Mouse (Mus musculus): Measurements from ENCODE around the gene Ankrd13b.

The Ankrd13b gene

GRCm38 (mm10) chr11:77461856-77462255, 27.6 kb downstream of the Ankrd13b start:
- DNase-seq (ENCODE audit: low spot score), result no peak

- DNase-seq (ENCODE audit: low spot score), result no peak
Observed at GRCm38 (mm10) chr11:77456866-77457265, 32.6 kb downstream of the Ankrd13b start.

GRCm38 (mm10) chr11:77455770-77456510, 33.5 kb downstream of the Ankrd13b start:
- no peak for DNase-seq (ENCODE audit: low spot score)

GRCm38 (mm10) chr11:77453388-77453787, 36.1 kb downstream of the Ankrd13b start:
- DNase-seq (ENCODE audit: low spot score), result no peak

GRCm38 (mm10) chr11:77451670-77452069, 37.8 kb downstream of the Ankrd13b start:
- DNase-seq (ENCODE audit: low spot score), result no peak

GRCm38 (mm10) chr11:77449224-77449623, 40.3 kb downstream of the Ankrd13b start:
- no peak for DNase-seq (ENCODE audit: low spot score)

GRCm38 (mm10) chr11:77446628-77447041, 42.8 kb downstream of the Ankrd13b start:
- DNase-seq (ENCODE audit: low spot score), result peak; percentile 31

- DNase-seq (ENCODE audit: low spot score), result no peak
Observed at GRCm38 (mm10) chr11:77444939-77445338, 44.5 kb downstream of the Ankrd13b start.

GRCm38 (mm10) chr11:77442186-77443170, 47.0 kb downstream of the Ankrd13b start:
- DNase-seq (ENCODE audit: low spot score), result no peak

GRCm38 (mm10) chr11:77441020-77441419, 48.5 kb downstream of the Ankrd13b start:
- no peak for DNase-seq (ENCODE audit: low spot score)

GRCm38 (mm10) chr11:77440081-77440480, 49.4 kb downstream of the Ankrd13b start:
- no peak for DNase-seq (ENCODE audit: low spot score)

- DNase-seq (ENCODE audit: low spot score), result no peak
Observed at GRCm38 (mm10) chr11:77437026-77437425, 52.5 kb downstream of the Ankrd13b start.

GRCm38 (mm10) chr11:77428446-77428845, 61.0 kb downstream of the Ankrd13b start:
- DNase-seq (ENCODE audit: low spot score), result no peak

GRCm38 (mm10) chr11:77423175-77423859, 66.2 kb downstream of the Ankrd13b start:
- no peak for DNase-seq (ENCODE audit: low spot score)
